14 mouse cellular contexts compared by ENCODE assay signal in the genomic region with DNA sequence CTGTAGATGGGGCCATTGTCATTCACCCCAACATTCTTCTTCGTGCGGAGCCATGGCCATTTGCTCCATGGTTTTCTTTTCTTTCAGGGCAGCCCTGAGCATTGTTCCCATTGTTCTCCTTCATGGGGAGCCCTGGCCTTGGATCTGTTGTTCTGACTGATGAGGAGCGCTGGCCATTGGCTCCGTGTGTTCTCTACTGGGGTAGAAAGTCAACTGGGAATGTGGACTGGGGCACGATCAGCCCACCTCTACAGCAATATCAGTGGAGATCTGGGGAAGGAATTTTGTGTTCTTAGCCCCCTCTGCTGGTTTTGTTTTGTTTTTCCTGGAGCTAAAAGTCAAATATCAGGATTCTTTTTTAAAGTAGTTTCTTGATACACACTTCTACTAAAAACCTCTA. TPM values are rescaled to one million over a fixed set of nuclear protein-coding genes. Genes with fewer than 3 reads are reported as not detected.
DNase-seq lines count a peak whose midpoint lies in the region; ATAC-seq and TF ChIP-seq lines count a peak whose summit lies in the region.
"Had no signal": no experiment of that assay in that cellular context is flagged by ENCODE, and none has a peak within 500 bp of the region (broad histone marks: within the 10 kb centered on the region; RNA-seq: fewer than 3 reads in every experiment).

No protein-coding gene starts in this region.

- H3K9me3 ChIP-seq in kidney, embryonic 15.5 days (replicated peaks): no peaks in the 10 kb centered on the region; the same call in 1 of the 2 replicates
- H3K9me3 ChIP-seq: neural tube, embryonic 12.5 days had no signal

- H3K9ac ChIP-seq in kidney, embryonic 15.5 days: no peak overlapping the region
- H3K9ac ChIP-seq: liver, embryonic 13.5 days; neural tube, embryonic 12.5 days had no signal

- DNase-seq in kidney, adult 2 months: peak; percentile 12
- DNase-seq in right cerebral cortex, postnatal 4 days: peak; percentile 13
- DNase-seq in right cerebral cortex, postnatal 25 days: no peak
- peak; percentile 45 for DNase-seq in brain, adult 2 months (ENCODE audit: low read depth, low spot score)
- DNase-seq in splenic B cell, adult 2 months (ENCODE audit: low read depth, low spot score): peak; percentile 18
- no peak for DNase-seq in liver
- DNase-seq: liver, embryonic 13.5 days had no signal

- H3K4me2 ChIP-seq in kidney, embryonic 15.5 days: no peak overlapping the region
- H3K4me2 ChIP-seq: liver, embryonic 13.5 days; neural tube, embryonic 12.5 days had no signal

- ATAC-seq in kidney, embryonic 15.5 days (replicated peaks; ENCODE audit: low FRiP score): no peak
- no peak for ATAC-seq in megakaryocyte, adult 5-6 weeks (ENCODE audit: poor library complexity, severe bottlenecking)

- H3K27me3 ChIP-seq in kidney, adult 2 months (replicated peaks; ENCODE audit: control insufficient read depth, insufficient read depth, low read length): no peaks in the 10 kb centered on the region
- H3K27me3 ChIP-seq in kidney, embryonic 15.5 days: no peaks in the 10 kb centered on the region
- H3K27me3 ChIP-seq in splenic B cell, adult 2 months (ENCODE audit: control insufficient read depth, insufficient read depth, low read length, poor library complexity, severe bottlenecking): no peaks in the 10 kb centered on the region
- H3K27me3 ChIP-seq: liver, embryonic 13.5 days; neural tube, embryonic 12.5 days had no signal

- no peak overlapping the region for H3K4me3 ChIP-seq in kidney, adult 2 months (ENCODE audit: insufficient read depth, low read depth, low read length)
- H3K4me3 ChIP-seq in kidney, embryonic 15.5 days (replicated peaks): no peak overlapping the region
- H3K4me3 ChIP-seq: forebrain, embryonic 10.5 days; liver, embryonic 13.5 days; neural tube, embryonic 12.5 days had no signal

- 69% methylated on average over 5 of the region's 5 CpGs for WGBS in kidney, adult 2 months
- WGBS in kidney, embryonic 15.5 days: 80% methylated on average over 5 of the region's 5 CpGs

- no peak for TF ChIP-seq POLR2A in kidney, adult 2 months (IDR thresholded peaks at IDR 0.05; ENCODE audit: low read depth, low read length)

- H3K27ac ChIP-seq in kidney, adult 2 months (ENCODE audit: insufficient read depth, low read depth, low read length): no peak overlapping the region
- H3K27ac ChIP-seq in kidney, embryonic 15.5 days: no peak overlapping the region
- H3K27ac ChIP-seq: forebrain, embryonic 10.5 days; liver, embryonic 13.5 days; neural tube, embryonic 12.5 days had no signal

- no peaks in the 10 kb centered on the region for H3K36me3 ChIP-seq in kidney, adult 2 months (ENCODE audit: control insufficient read depth, insufficient read depth, low read length)
- H3K36me3 ChIP-seq in kidney, embryonic 15.5 days: peaks cover 23% of the 10 kb centered on the region
- peaks cover 4% of the 10 kb centered on the region for H3K36me3 ChIP-seq in splenic B cell, adult 2 months (ENCODE audit: control insufficient read depth, insufficient read depth, low read length, poor library complexity, severe bottlenecking)

- no peaks in the 10 kb centered on the region for H3K4me1 ChIP-seq in kidney, adult 2 months (ENCODE audit: control insufficient read depth, insufficient read depth, low read length)
- H3K4me1 ChIP-seq in kidney, embryonic 15.5 days: peaks cover 3% of the 10 kb centered on the region; the same call in 1 of the 2 replicates
- H3K4me1 ChIP-seq: liver, embryonic 13.5 days; neural tube, embryonic 12.5 days had no signal

- TF ChIP-seq CTCF in kidney, adult 2 months (conservative IDR thresholded peaks at IDR 0.05; ENCODE audit: insufficient read depth, insufficient read length, low read depth, low read length): 0 out of 2 replicates have a peak, but pooled peaks have one; percentile 20

RNA-seq across cellular contexts. Expression of a gene that starts 46.6 kb away (rescaled TPM):
- not detected in 2 replicates for polyA plus RNA-seq in kidney, adult 2 months (2012; rRNA removed)
- not detected in 2 replicates for polyA plus RNA-seq in kidney, embryonic 15.5 days (2015; fragmentation: Nextera tagmentation; extraction: Ambion mirVana)
- not detected in 2 replicates for total RNA-seq in megakaryocyte, adult 5-6 weeks (2015)
- total RNA-seq in megakaryocyte, adult 5-6 weeks (2017): not detected in 2 replicates
- total RNA-seq: adrenal gland, postnatal 4 days; hematopoietic stem cell, adult 5-6 weeks had no signal
- polyA plus RNA-seq: forebrain, embryonic 10.5 days; liver, embryonic 13.5 days; neural tube, embryonic 12.5 days; stomach, embryonic 16.5 days had no signal

Comparison
In these comparisons a context has a peak if more than half of its experiments do, and no peak if none do; other contexts are left out.
1. DNase-seq: peak in kidney, adult 2 months (single experiment), right cerebral cortex, postnatal 4 days (single experiment), brain, adult 2 months (single experiment) and splenic B cell, adult 2 months (single experiment); none in right cerebral cortex, postnatal 25 days (single experiment) and liver (single experiment).